Mouse (Mus musculus): ENCODE measurements around the gene Ceacam13.
"Not testable (repeated sequence)": the region's sequence is repeated elsewhere in the genome, so short reads cannot be mapped to it uniquely, and the experiment has no call there.

The Ceacam13 gene

DNA sequence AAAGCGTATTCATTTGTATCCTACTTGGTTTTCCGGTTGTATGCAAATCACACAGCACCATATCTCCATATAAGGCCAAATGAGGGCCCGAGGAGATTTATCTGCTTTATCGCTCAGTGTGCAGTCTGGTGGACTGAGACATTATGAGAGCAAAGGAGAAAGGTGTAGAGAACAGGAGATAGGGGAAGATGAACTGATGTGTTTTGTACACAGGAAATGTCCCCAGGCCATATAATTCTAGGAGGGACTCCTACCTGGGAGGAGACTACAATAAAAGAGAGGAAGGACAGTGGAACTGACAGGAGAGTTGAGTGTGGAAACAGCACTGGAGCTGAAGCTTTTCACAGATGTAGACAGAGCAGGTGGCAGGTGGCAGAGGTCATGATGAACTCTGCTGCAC is at the start of gene Ceacam13:
Gene Ceacam13, plus strand, starts transcription at position 301 of the 400 bp plus-strand sequence.
- DNase-seq (ENCODE audit: low spot score in 2 of 2) = no peak

DNA sequence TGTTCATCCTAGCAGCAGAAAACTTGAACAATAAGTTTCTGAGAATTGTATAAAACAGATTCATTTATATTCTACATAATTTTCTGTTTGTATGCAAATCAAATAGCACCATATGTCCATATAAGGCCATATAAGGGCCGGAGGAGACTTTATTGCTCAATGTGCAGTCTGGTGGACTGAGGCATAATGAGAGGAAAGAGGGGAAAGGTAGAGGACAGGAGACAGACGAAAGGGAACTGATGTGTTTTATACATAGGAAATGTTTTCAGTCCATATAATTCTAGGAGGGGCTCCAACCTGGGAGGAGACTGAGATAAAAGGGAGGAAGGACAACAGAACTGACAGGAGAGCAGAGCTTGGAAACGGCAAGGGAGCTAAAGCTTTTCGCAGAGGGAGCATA is 37.9 kb upstream of the Ceacam13 start, which contains the start of gene Ceacam11:
Gene Ceacam11, plus strand, starts transcription at position 301 of the 400 bp plus-strand sequence.
- no peak for DNase-seq (ENCODE audit: low spot score in 2 of 2)

DNA sequence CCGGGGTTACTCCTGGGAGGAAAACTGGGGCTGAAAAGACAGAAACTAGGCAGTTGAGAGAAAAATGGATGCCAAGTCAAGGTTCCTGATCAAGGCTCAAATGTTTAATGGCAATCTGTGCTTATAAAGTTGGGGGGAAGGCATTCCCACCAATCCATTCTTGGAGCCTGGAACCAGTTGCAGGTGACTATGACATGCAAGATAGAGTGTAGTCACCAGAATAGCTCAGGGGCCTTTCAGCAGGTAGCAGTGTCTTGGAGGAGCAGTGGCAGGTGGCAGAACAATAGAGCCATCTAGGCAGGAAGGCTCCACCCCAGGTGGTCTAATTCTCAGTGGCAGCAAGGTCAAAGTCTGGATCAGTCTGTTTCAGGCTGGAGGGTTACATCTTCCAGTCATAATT is 8.6 kb upstream of the Ceacam13 start:
- not testable (repeated sequence) for DNase-seq (ENCODE audit: low spot score in 2 of 2)

DNA sequence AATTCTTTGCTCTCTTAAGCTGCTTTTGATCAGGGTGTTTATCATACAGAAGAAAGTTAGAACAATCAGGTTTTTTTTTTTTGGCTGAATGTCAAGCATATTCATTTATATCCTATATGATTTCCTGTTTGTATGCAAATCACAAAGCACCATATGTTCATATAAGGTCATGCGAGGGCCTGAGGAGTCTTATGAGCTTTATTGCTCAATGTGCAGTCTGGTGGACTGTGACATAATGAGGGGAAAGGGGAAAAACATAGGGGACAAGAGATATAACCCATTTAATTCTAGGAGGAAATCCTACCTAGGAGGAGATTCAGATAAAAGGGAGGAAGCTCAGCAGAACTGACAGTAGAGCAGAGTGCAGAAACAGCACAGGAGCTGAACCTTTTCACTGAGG is 55.9 kb downstream of the Ceacam13 start, which contains the start of gene Ceacam12:
Gene Ceacam12, plus strand, starts transcription at position 301 of the 400 bp plus-strand sequence.
- no peak for DNase-seq (ENCODE audit: low spot score in 2 of 2)
